Mouse (Mus musculus): Measurements from ENCODE around the gene Gm42906. TPM values are rescaled to one million over a fixed set of nuclear protein-coding genes. Genes with fewer than 3 reads are reported as not detected.

Gene Gm42906
- total RNA-seq, 2 experiments from 2014 or later: not detected

- no peak for DNase-seq (ENCODE audit: extremely low spot score in 1 of 2, low spot score in 2 of 2)
- Histone ChIP-seq H3K27ac (no peak overlapping the region), H3K4me3 (no peak overlapping the region)
- intact Hi-C loops (cut with DNase I): loop anchor here (10.0 kb wide), 1 partner anchor 204 kb away; no protein-coding TSS in a partner anchor
- no peak for TF ChIP-seq CTCF (IDR thresholded peaks at IDR 0.05)
Observed at GRCm38 (mm10) chr5:151018959-151019358, 409.0 kb downstream of the Gm42906 start.

- no peak for DNase-seq (ENCODE audit: extremely low spot score in 1 of 2, low spot score in 2 of 2)
- intact Hi-C loops (cut with DNase I): loop anchor here (10.0 kb wide), 1 partner anchor 204 kb away; no protein-coding TSS in a partner anchor
- Histone ChIP-seq H3K4me3 (no peak overlapping the region), H3K27ac (no peak overlapping the region)
- no peak for TF ChIP-seq CTCF (IDR thresholded peaks at IDR 0.05)
Observed at GRCm38 (mm10) chr5:151018450-151018849, 409.5 kb downstream of the Gm42906 start.

Other genes with a start within 250 kb of the Gm42906 start
- 10 to 100 TPM; 10.6 to 18.4 TPM for gene Stard13, start 194.3 kb downstream of the Gm42906 start, total RNA-seq (2021)
- not detected for gene Vmn2r18, start 177.9 kb upstream of the Gm42906 start, total RNA-seq (2021)
- gene Rfc3, start 223.1 kb upstream of the Gm42906 start, total RNA-seq (2021): 10 to 100 TPM in 1 of 2 experiments, 1 to 10 TPM in 1; 9.8 to 11.4 TPM